Mouse (Mus musculus): ENCODE measurements around the gene Casc4.
A peak's percentile ranks its signal among the peaks of the same experiment; 100 is the strongest.

Casc4 gene

DNA sequence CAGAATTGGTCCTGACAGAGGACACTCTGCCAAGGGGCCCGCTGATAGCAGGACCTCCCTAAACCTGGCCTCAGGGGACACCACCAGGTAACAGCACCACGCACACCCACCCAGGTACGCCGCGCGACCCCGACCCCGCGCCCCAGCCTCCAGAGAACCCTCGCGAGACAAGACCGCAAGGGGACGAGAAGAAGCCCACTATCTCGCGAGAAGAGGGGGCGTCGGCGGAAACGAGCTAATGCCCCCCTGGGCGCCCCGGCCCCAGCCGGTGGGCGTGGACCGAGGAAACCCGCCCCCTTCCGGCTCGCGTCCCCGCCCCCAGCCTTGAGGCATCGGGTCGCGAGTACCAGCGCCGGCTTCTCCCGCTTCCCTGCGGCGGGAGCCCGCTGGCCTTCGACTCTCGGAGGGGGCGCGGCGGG is at the start of gene Casc4:
Gene Casc4, plus strand, starts transcription at position 339 of the 419 bp plus-strand sequence.
- peak; percentile 93 for DNase-seq (ENCODE audit: low spot score)

DNA sequence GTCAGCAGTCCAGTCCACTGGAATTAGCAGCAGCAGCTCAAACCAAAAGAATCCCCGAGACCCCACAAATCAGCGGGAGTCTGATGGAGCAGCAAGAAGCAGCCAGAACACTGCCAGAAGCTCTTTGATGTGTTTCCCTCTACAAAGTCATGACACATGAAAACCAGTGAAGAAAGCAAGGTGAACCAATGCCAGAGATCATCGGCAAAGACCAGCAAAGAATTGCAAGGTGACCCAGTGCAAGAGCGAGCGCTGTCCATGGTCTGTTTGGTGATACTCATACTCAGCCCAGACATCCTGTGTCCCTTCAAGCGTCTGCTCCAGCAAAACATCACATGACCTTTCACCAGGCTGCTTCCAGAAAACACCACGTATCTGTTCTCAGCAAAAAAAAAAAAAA is 45.0 kb upstream of the Casc4 start:
- DNase-seq (ENCODE audit: low spot score) = no peak

- DNase-seq (ENCODE audit: low spot score) = no peak
Measured at GRCm38 (mm10) chr2:121824653-121825052, 42.1 kb upstream of the Casc4 start.

- DNase-seq (ENCODE audit: low spot score) = no peak
Measured at GRCm38 (mm10) chr2:121826189-121826588, 40.6 kb upstream of the Casc4 start.

DNA sequence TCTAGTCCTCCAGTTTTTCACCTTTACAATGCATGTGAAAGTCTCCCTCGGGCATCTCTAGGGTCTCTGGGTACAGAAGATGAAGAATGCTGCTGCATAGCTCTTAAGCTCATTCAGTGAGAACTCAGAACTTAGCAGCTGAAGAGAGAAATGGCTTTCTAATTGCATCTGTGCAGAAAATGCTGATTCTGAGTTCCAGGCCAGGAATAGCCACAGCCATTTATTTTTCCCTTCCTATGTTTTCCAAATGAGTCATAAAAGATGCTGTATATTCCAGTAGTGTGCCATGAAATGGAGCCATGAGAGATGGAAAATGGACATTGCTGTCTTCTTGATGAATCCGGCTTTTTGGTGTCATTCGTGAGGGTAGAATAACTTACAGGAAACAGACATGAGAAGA is 38.4 kb upstream of the Casc4 start:
- no peak for DNase-seq (ENCODE audit: low spot score)

- DNase-seq (ENCODE audit: low spot score) = peak; percentile 23
Measured at GRCm38 (mm10) chr2:121832484-121832894, 34.3 kb upstream of the Casc4 start.

GRCm38 (mm10) chr2:121834926-121835325 is 31.8 kb upstream of the Casc4 start:
- DNase-seq (ENCODE audit: low spot score) = no peak

GRCm38 (mm10) chr2:121841453-121841852 is 25.3 kb upstream of the Casc4 start:
- no peak for DNase-seq (ENCODE audit: low spot score)

- DNase-seq (ENCODE audit: low spot score) = no peak
Measured at GRCm38 (mm10) chr2:121842249-121842648, 24.5 kb upstream of the Casc4 start.

- DNase-seq (ENCODE audit: low spot score) = no peak
Measured at GRCm38 (mm10) chr2:121846050-121846449, 20.7 kb upstream of the Casc4 start.

GRCm38 (mm10) chr2:121852045-121852444 is 14.7 kb upstream of the Casc4 start:
- no peak for DNase-seq (ENCODE audit: low spot score)

GRCm38 (mm10) chr2:121853974-121854373 is 12.8 kb upstream of the Casc4 start:
- DNase-seq (ENCODE audit: low spot score) = no peak

- DNase-seq (ENCODE audit: low spot score) = no peak
Measured at GRCm38 (mm10) chr2:121859380-121859980, 7.3 kb upstream of the Casc4 start.

- DNase-seq (ENCODE audit: low spot score) = no peak
Measured at GRCm38 (mm10) chr2:121866071-121866601, 634 bp upstream of the Casc4 start.

- DNase-seq (ENCODE audit: low spot score) = no peak
Measured at GRCm38 (mm10) chr2:121867051-121867928, 520 bp downstream of the Casc4 start.

- no peak for DNase-seq (ENCODE audit: low spot score)
Measured at GRCm38 (mm10) chr2:121879506-121879905, 12.7 kb downstream of the Casc4 start.

GRCm38 (mm10) chr2:121885509-121886106 is 18.8 kb downstream of the Casc4 start:
- DNase-seq (ENCODE audit: low spot score) = no peak

DNA sequence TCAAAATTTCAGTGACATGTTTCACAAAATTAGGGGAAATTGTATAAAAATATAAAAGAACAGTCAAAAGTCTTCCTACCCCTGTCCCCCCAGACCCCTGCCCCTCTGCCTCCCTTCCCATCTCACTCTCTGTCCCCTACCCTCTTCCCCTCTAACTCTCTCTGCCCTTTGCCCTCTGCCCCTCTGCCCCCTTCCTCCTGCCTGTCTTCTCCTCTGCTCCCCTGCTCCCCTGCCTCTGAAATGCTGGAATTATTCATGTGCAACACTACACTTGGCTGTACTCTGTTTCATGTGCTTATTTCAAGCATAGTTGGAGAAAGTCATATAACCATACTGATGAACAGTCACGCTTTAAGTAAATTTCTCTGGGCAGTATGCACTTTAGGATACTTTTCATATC is 19.6 kb downstream of the Casc4 start:
- DNase-seq (ENCODE audit: low spot score) = no peak

DNA sequence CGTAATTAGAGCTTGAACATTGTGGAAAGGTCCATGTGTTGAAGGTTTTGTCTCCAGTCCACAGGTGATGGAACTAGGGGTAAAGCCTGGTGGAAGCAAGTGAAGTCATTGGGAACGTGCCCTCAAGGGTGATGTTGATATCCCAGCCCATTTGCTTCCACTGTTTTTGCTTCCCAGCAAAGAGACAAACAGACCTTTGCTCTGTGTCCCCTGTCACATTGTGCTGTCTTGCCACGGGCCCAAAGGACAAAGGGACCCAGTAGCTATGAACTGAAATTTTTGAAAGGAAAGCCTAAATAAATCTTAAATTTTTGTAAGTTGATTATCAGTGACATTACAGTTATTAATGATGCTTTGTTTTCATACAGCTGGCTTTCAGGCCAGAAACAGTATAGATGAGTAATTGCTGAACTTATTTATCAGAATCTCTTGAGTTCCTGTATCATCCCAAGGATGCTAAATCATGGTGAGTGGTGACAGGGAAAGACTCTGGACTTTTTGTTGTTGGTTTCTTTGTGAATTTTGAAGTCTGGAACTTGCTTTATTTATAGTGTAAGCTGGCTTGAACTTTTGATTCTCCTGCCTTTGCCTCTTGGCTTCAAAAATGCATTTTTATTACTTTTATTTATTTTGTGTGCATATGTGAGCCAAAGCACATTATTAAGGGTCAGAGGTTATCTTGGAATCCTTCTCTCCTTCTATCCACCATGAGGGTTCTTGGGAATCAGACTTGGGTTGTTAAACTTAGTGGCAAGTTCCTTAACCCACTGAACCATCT is 22.1 kb downstream of the Casc4 start:
- DNase-seq (ENCODE audit: low spot score) = no peak

GRCm38 (mm10) chr2:121895261-121895660 is 28.5 kb downstream of the Casc4 start:
- no peak for DNase-seq (ENCODE audit: low spot score)

- DNase-seq (ENCODE audit: low spot score) = no peak
Measured at GRCm38 (mm10) chr2:121896825-121897224, 30.1 kb downstream of the Casc4 start.

DNA sequence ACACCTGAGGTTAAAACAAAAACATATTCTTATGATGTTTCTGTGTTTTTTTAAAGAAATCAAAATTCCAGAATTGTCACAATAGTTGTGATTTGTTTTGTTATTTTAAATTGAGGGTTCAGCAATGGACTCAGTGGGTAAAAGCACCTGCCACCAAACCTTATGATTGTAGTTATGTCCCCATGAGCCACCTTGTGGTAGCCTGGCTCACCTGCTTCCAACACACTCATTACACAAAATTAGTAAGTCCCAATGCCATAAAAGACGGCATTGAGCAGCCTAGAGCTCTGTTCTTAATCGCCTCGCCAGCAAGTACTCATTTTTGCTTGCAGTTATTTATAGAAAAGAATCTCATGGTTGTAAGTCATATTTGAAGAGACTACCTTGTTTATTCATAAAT is 43.2 kb downstream of the Casc4 start:
- no peak for DNase-seq (ENCODE audit: low spot score)

Measured in ovary, postnatal 36 days (tissue).